Mouse (Mus musculus) liver, adult 2 months (tissue): ENCODE data around the gene Pja2.

Experiments
- CTCF ChIP-seq: fragments of 200-500 bp; IDR thresholded peaks from 2 replicates; pipeline ENCODE4 v1.5.1; 2011; ENCODE audit warnings: low read depth, low read length, control low read depth
- POLR2A ChIP-seq: fragments of 200-500 bp; IDR thresholded peaks from 2 replicates; pipeline ENCODE4 v1.6.1; 2011; ENCODE audit warnings: low read length, control low read depth; ENCODE audit not compliant: insufficient read depth; ENCODE audit errors: extremely low read depth

- TF ChIP-seq CTCF, result no peak
- TF ChIP-seq POLR2A, result no peak
These were observed 43.7 kb downstream of the Pja2 start for GRCm38 (mm10) chr17:64288000-64288399.
